Mouse (Mus musculus) stomach, postnatal 0 days (tissue): ENCODE measurements at regions not wholly inside any gene's neighbourhood (a gene's known extent, or its start where the extent isn't known, plus 50 kb on each side); places are given as distances from the start of the nearest gene placed in this dataset.

ENCODE experiments used
- CTCF ChIP-seq: IDR thresholded peaks from 2 replicates; pipeline ENCODE4 v1.5.1; 2016; ENCODE audit warnings: antibody characterized with exemption, low read depth, mild to moderate bottlenecking, moderate library complexity
- EP300 ChIP-seq: optimal IDR thresholded peaks from 2 replicates; pipeline ENCODE3; 2016; ENCODE audit warnings: antibody characterized with exemption

DNA sequence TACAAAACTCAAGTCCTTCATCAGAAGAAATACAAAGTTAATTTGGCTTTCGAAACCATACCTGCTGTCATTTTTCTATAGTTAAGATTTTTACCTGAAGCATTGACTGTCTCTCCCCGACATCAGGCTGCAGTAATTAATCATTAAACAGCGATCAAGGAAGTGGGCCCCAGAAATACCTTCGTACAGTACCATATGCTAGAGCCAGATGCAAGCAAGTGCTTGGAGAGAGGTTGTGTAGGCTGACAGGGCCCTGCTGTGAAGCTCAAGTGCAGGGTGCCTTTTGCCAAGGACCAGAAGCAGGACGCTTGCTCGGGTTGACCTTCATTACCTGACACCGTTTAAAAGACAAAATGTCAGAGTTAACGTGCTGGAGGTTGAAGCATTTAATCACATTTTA lies 315.3 kb downstream of the Rergl start:
- TF ChIP-seq CTCF: no peak
- TF ChIP-seq EP300: no peak
